Mouse (Mus musculus) heart, embryonic 16.5 days (tissue): Measurements from ENCODE around the gene Adamts4. TPM values are rescaled to one million over a fixed set of nuclear protein-coding genes. Genes with fewer than 3 reads are reported as not detected.

Experiments
- ATAC-seq: fragments of 200-750 bp; cut with Nextera tagmentation; replicated peaks from 2 replicates; pipeline ENCODE4 v1.8.0; 2017; ENCODE audit warnings: moderate number of reproducible peaks; ENCODE audit not compliant: insufficient read depth, low FRiP score; ENCODE audit errors: extremely low read depth
- H3K27ac ChIP-seq: fragments of 300-500 bp; sonication (generic); 2 replicates; pipeline ENCODE4 v1.5.1; 2014; ENCODE audit warnings: mild to moderate bottlenecking, low read length, control low read depth, moderate library complexity
- H3K27me3 ChIP-seq: fragments of 300-500 bp; sonication (generic); 2 replicates; pipeline ENCODE4 v1.6.1; 2014; ENCODE audit warnings: low read length, mixed read lengths; ENCODE audit not compliant: control insufficient read depth, insufficient read depth
- H3K36me3 ChIP-seq: fragments of 300-500 bp; sonication (generic); 2 replicates; pipeline ENCODE4 v1.6.1; 2014; ENCODE audit not compliant: control insufficient read depth, insufficient read depth
- H3K4me1 ChIP-seq: fragments of 300-500 bp; sonication (generic); 2 replicates; pipeline ENCODE4 v1.6.1; 2014; ENCODE audit warnings: low read length, mixed read lengths; ENCODE audit not compliant: control insufficient read depth, insufficient read depth
- H3K4me2 ChIP-seq: fragments of 300-500 bp; sonication (generic); 2 replicates; pipeline ENCODE4 v1.6.1; 2014; ENCODE audit warnings: low read depth, mild to moderate bottlenecking, control low read depth, low read length
- H3K4me3 ChIP-seq: fragments of 300-500 bp; sonication (generic); 2 replicates; pipeline ENCODE4 v1.5.1; 2014; ENCODE audit warnings: mild to moderate bottlenecking, control low read depth, low read length
- H3K9ac ChIP-seq: fragments of 300-500 bp; sonication (generic); 2 replicates; pipeline ENCODE4 v1.6.1; 2014; ENCODE audit warnings: low read length, control low read depth
- H3K9me3 ChIP-seq: fragments of 300-500 bp; sonication (generic); replicated peaks from 2 replicates; pipeline ENCODE4 v1.6.1; 2016; ENCODE audit warnings: low read length; ENCODE audit not compliant: control insufficient read depth
- WGBS: fragments of 180-500 bp; shearing (Covaris S2); extraction: QIAGEN DNeasy Blood & Tissue Kit; methylation state at CpG from one replicate; pipeline ENCODE4 v1.1.7; 2014; 5-methylcytosine and 5-hydroxymethylcytosine counted together
- polyA plus RNA-seq: library from polyadenylated mRNA; unstranded; fragments of >200 nt; fragmentation: Nextera tagmentation; extraction: Ambion mirVana; gene quantifications from 2 replicates; pipeline ENCODE4 v1.2.1, GENCODE M21; 2015

The Adamts4 gene
- polyA plus RNA-seq, 1 experiment from 2014 or later: 4.4 TPM

GRCm38 (mm10) chr1:171248386-171249226, 1.6 kb upstream of the Adamts4 start:
- Histone ChIP-seq H3K4me3 (no peak overlapping the region), H3K27ac (peak overlapping the region; percentile 91), H3K4me1 (peaks cover 42% of the 10 kb centered on the region), H3K4me2 (no peak overlapping the region; the same call in 1 of the 2 replicates), H3K9ac (no peak overlapping the region), H3K36me3 (peaks cover 8% of the 10 kb centered on the region), H3K27me3 (no peaks in the 10 kb centered on the region), H3K9me3 (no peaks in the 10 kb centered on the region)
- ATAC-seq: no peak
- 40% methylated on average over 3 of the region's 3 CpGs for WGBS

DNA sequence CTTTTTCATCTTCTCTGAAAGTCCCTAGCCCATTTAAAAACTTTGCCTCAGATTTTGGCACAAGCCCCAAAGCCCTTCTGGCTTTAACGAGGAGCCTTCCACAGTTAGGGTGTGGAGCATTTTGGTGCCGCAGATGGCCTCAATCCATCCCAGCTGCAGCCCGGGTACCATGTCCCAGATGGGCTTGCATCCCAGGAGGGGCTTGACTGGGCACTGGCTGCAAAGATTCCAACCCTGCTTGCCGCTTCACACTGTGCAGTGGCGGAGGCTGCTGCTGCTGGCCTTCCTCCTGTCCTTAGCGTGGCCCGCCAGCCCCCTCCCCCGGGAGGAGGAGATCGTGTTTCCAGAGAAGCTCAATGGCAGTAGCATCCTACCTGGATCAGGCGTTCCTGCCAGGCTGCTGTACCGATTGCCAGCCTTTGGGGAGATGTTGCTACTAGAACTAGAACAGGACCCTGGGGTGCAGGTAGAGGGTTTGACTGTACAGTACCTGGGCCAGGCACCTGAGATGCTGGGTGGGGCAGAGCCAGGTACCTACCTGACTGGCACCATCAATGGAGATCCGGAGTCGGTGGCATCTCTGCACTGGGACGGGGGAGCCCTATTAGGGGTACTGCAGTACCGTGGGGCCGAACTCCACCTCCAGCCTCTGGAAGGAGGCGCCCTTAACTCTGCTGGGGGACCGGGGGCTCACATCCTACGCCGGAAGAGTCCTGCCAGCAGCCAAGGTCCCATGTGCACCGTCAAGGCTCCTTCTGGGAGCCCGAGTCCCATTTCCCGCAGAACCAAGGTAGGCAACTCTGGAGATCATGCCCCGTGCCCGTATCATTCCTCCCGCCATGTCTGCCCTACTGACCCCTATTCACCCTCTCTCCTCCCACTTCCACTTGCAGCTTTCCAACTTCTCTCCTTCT, 716 bp downstream of the Adamts4 start, which contains the start of gene Ndufs2:
TSS of gene Ndufs2 (minus strand) at position 709 of the 914 bp plus-strand sequence.
- H3K36me3 ChIP-seq: no peaks in the 10 kb centered on the region
- no peaks in the 10 kb centered on the region for H3K27me3 ChIP-seq
- H3K9ac ChIP-seq: peak within 1 kb of the TSS; percentile 48
- no peak for ATAC-seq
- H3K4me2 ChIP-seq: peak within 1 kb of the TSS; percentile 58
- peak within 1 kb of the TSS; percentile 39 for H3K4me3 ChIP-seq
- no peaks in the 10 kb centered on the region for H3K9me3 ChIP-seq
- H3K27ac ChIP-seq: peak within 1 kb of the TSS; percentile 91
- peaks cover 38% of the 10 kb centered on the region for H3K4me1 ChIP-seq
- 25% methylated on average over 26 of the region's 26 CpGs for WGBS

GRCm38 (mm10) chr1:171251594-171252324, 1.5 kb downstream of the Adamts4 start:
- no peaks in the 10 kb centered on the region for H3K9me3 ChIP-seq
- H3K27ac ChIP-seq: peak overlapping the region; percentile 91
- H3K9ac ChIP-seq: peak overlapping the region; percentile 48
- H3K36me3 ChIP-seq: no peaks in the 10 kb centered on the region
- peak overlapping the region; percentile 58 for H3K4me2 ChIP-seq
- peaks cover 34% of the 10 kb centered on the region for H3K4me1 ChIP-seq
- no peaks in the 10 kb centered on the region for H3K27me3 ChIP-seq
- ATAC-seq: peak; percentile 15; the same call in 1 of the 2 replicates
- peak overlapping the region; percentile 39 for H3K4me3 ChIP-seq
- WGBS: 22% methylated on average over 13 of the region's 13 CpGs

DNA sequence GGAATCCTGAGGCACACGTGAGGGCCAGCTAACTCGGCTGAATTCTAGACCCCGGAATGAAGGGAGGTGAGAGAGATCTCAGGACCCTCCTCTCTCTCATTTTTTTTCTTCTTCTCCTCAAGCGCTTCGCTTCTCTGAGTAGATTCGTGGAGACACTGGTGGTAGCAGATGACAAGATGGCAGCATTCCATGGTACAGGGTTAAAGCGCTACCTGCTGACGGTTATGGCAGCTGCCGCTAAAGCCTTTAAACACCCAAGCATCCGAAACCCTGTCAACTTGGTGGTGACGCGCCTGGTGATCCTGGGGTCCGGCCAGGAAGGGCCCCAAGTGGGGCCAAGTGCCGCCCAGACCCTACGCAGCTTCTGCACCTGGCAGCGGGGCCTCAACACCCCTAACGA, 2.2 kb downstream of the Adamts4 start:
- peak overlapping the region; percentile 48 for H3K9ac ChIP-seq
- peaks cover 33% of the 10 kb centered on the region for H3K4me1 ChIP-seq
- peak overlapping the region; percentile 91 for H3K27ac ChIP-seq
- H3K27me3 ChIP-seq: no peaks in the 10 kb centered on the region
- peak overlapping the region; percentile 39 for H3K4me3 ChIP-seq
- no peaks in the 10 kb centered on the region for H3K36me3 ChIP-seq
- H3K4me2 ChIP-seq: peak overlapping the region; percentile 58
- H3K9me3 ChIP-seq: no peaks in the 10 kb centered on the region
- no peak for ATAC-seq
- WGBS: 53% methylated on average over 17 of the region's 17 CpGs

DNA sequence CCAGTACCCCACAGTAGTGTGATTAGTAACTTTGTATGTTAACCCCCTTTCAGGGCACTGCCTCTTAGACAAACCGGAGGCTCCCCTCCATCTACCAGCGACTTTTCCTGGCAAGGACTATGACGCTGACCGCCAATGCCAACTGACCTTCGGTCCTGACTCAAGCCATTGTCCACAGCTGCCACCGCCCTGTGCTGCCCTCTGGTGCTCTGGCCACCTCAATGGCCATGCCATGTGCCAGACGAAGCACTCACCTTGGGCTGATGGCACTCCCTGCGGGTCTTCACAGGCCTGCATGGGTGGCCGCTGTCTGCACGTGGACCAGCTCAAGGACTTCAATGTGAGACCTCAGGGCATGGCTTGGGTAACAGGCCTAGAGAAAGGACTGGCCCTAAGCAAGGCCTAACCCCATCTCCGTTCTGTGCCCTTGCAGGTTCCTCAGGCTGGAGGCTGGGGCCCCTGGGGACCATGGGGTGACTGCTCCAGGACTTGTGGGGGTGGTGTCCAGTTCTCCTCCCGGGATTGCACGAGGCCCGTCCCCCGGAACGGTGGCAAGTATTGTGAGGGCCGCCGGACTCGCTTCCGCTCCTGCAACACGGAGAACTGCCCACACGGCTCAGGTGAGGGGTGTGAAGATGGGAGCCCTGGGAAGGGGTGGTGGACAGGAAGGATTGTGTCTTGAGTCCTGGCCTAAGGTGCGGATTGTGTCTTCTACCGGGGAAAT, 6.0 kb downstream of the Adamts4 start:
- Histone ChIP-seq H3K4me1 (peaks cover 22% of the 10 kb centered on the region), H3K27ac (no peak overlapping the region), H3K27me3 (no peaks in the 10 kb centered on the region), H3K9ac (no peak overlapping the region), H3K4me2 (no peak overlapping the region), H3K9me3 (no peaks in the 10 kb centered on the region), H3K36me3 (no peaks in the 10 kb centered on the region), H3K4me3 (no peak overlapping the region)
- ATAC-seq: no peak
- WGBS: 84% methylated on average over 24 of the region's 24 CpGs

DNA sequence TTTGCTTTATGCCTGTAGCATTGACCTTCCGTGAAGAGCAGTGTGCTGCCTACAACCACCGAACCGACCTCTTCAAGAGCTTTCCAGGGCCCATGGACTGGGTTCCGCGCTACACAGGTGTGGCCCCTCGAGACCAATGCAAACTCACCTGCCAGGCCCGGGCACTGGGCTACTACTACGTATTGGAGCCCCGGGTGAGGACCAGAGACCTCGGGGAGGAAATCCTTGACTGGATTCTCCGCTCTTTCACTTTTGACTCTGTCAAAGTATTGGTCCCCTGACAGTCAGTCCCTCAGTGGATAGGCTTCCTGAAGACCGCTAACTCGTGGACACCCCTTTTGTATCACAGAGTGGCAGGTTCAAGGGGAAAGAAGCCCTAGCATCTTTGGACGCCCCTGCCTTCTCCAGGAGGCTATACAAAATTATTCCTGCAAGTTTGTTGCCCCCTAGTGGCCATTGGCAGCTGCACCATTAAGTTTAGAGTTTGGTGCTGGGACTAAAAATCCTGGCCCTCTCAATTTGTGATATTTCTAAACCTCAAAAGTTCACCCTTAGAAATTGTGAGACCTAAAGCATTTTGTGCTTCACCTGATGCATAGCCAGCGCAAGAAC, 6.8 kb downstream of the Adamts4 start:
- no peak overlapping the region for H3K9ac ChIP-seq
- H3K4me3 ChIP-seq: no peak overlapping the region
- 58% methylated on average over 15 of the region's 15 CpGs for WGBS
- H3K4me1 ChIP-seq: peaks cover 19% of the 10 kb centered on the region
- ATAC-seq: no peak
- H3K27ac ChIP-seq: no peak overlapping the region
- H3K4me2 ChIP-seq: no peak overlapping the region
- no peaks in the 10 kb centered on the region for H3K36me3 ChIP-seq
- H3K9me3 ChIP-seq: no peaks in the 10 kb centered on the region
- no peaks in the 10 kb centered on the region for H3K27me3 ChIP-seq

GRCm38 (mm10) chr1:171257781-171258180, 7.6 kb downstream of the Adamts4 start:
- no peak for ATAC-seq
- 80% methylated on average over 9 of the region's 9 CpGs for WGBS
- Histone ChIP-seq H3K27me3 (no peaks in the 10 kb centered on the region), H3K36me3 (no peaks in the 10 kb centered on the region), H3K9me3 (no peaks in the 10 kb centered on the region), H3K9ac (no peak overlapping the region), H3K27ac (no peak overlapping the region), H3K4me3 (no peak overlapping the region), H3K4me1 (peaks cover 18% of the 10 kb centered on the region), H3K4me2 (no peak overlapping the region)

DNA sequence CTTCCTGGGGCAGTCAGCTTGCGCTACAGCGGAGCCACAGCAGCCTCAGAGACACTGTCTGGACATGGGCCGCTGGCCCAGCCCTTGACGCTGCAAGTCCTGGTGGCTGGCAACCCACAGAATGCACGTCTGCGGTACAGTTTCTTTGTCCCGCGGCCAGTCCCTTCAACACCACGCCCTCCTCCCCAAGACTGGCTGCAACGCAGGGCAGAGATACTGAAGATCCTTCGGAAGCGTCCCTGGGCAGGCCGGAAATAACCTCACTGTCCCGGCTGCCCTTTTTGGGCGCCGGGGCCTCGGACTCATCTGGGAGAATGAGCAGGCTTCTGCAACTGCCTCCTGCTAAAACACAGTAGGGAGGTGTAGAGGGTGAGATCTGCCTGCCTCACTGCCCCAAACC, 8.7 kb downstream of the Adamts4 start:
- H3K27me3 ChIP-seq: no peaks in the 10 kb centered on the region
- peak overlapping the region; percentile 10; the same call in 1 of the 2 replicates for H3K4me2 ChIP-seq
- H3K9me3 ChIP-seq: no peaks in the 10 kb centered on the region
- H3K9ac ChIP-seq: peak overlapping the region; percentile 21; the same call in 1 of the 2 replicates
- ATAC-seq: no peak
- H3K36me3 ChIP-seq: no peaks in the 10 kb centered on the region
- peaks cover 24% of the 10 kb centered on the region for H3K4me1 ChIP-seq
- no peak overlapping the region for H3K27ac ChIP-seq
- 54% methylated on average over 17 of the region's 17 CpGs for WGBS
- no peak overlapping the region for H3K4me3 ChIP-seq
